Mouse (Mus musculus): Measurements from ENCODE around the gene Specc1.

Specc1 gene

GRCm38 (mm10) chr11:62166503-62166902 is 209.9 kb downstream of the Specc1 start:
- ATAC-seq (ENCODE audit: low TSS enrichment), result no peak

GRCm38 (mm10) chr11:62168146-62168545 is 211.6 kb downstream of the Specc1 start:
- ATAC-seq (ENCODE audit: low TSS enrichment), result no peak

GRCm38 (mm10) chr11:62177395-62178113 is 221.0 kb downstream of the Specc1 start:
- ATAC-seq (ENCODE audit: low TSS enrichment), result no peak

GRCm38 (mm10) chr11:62180791-62181190 is 224.2 kb downstream of the Specc1 start:
- no peak for ATAC-seq (ENCODE audit: low TSS enrichment)

- no peak for ATAC-seq (ENCODE audit: low TSS enrichment)
These were observed 228.3 kb downstream of the Specc1 start for GRCm38 (mm10) chr11:62184900-62185299.

GRCm38 (mm10) chr11:62187074-62187473 is 230.5 kb downstream of the Specc1 start:
- ATAC-seq (ENCODE audit: low TSS enrichment), result no peak

- peak; percentile 92 for ATAC-seq (ENCODE audit: low TSS enrichment)
These were observed 235.5 kb downstream of the Specc1 start for GRCm38 (mm10) chr11:62192050-62192449.

- no peak for ATAC-seq (ENCODE audit: low TSS enrichment)
These were observed 236.6 kb downstream of the Specc1 start for GRCm38 (mm10) chr11:62193116-62193515.

- ATAC-seq (ENCODE audit: low TSS enrichment), result no peak
These were observed 237.7 kb downstream of the Specc1 start for GRCm38 (mm10) chr11:62194217-62194616.

- ATAC-seq (ENCODE audit: low TSS enrichment), result no peak
These were observed 244.4 kb downstream of the Specc1 start for GRCm38 (mm10) chr11:62200901-62201512.

- ATAC-seq (ENCODE audit: low TSS enrichment), result no peak
These were observed 246.1 kb downstream of the Specc1 start for GRCm38 (mm10) chr11:62202645-62203044.

GRCm38 (mm10) chr11:62209111-62209510 is 252.5 kb downstream of the Specc1 start:
- ATAC-seq (ENCODE audit: low TSS enrichment), result no peak

GRCm38 (mm10) chr11:62209891-62210290 is 253.3 kb downstream of the Specc1 start:
- ATAC-seq (ENCODE audit: low TSS enrichment), result no peak

- no peak for ATAC-seq (ENCODE audit: low TSS enrichment)
These were observed 256.9 kb downstream of the Specc1 start for GRCm38 (mm10) chr11:62213384-62213989.

GRCm38 (mm10) chr11:62215107-62215506 is 258.5 kb downstream of the Specc1 start:
- ATAC-seq (ENCODE audit: low TSS enrichment), result no peak

GRCm38 (mm10) chr11:62217751-62218150 is 261.2 kb downstream of the Specc1 start:
- ATAC-seq (ENCODE audit: low TSS enrichment), result no peak

GRCm38 (mm10) chr11:62220756-62221510 is 264.4 kb downstream of the Specc1 start:
- ATAC-seq (ENCODE audit: low TSS enrichment), result no peak

GRCm38 (mm10) chr11:62223416-62223815 is 266.9 kb downstream of the Specc1 start:
- ATAC-seq (ENCODE audit: low TSS enrichment), result no peak

- no peak for ATAC-seq (ENCODE audit: low TSS enrichment)
These were observed 267.4 kb downstream of the Specc1 start for GRCm38 (mm10) chr11:62223962-62224361.

- ATAC-seq (ENCODE audit: low TSS enrichment), result no peak
These were observed 268.2 kb downstream of the Specc1 start for GRCm38 (mm10) chr11:62224797-62225196.

GRCm38 (mm10) chr11:62240631-62241261 is 284.2 kb downstream of the Specc1 start:
- ATAC-seq (ENCODE audit: low TSS enrichment), result no peak

GRCm38 (mm10) chr11:62243871-62244270 is 287.3 kb downstream of the Specc1 start:
- ATAC-seq (ENCODE audit: low TSS enrichment), result no peak
